Mouse (Mus musculus): ENCODE data around the gene Rnf114. TPM values are rescaled to one million over a fixed set of nuclear protein-coding genes. Genes with fewer than 3 reads are reported as not detected.

Gene Rnf114
- polyA plus RNA-seq, 1 experiment from 2014 or later: 90.0 TPM

GRCm38 (mm10) chr2:167482681-167483080 is 9.8 kb upstream of the Rnf114 start:
- Histone ChIP-seq H3K36me3 (peaks cover 43% of the 10 kb centered on the region), H3K4me3 (no peak overlapping the region), H3K4me1 (peaks cover 5% of the 10 kb centered on the region; the same call in 1 of the 2 replicates), H3K27me3 (ENCODE audit: insufficient read depth, poor library complexity, severe bottlenecking) (no peaks in the 10 kb centered on the region), H3K9me3 (no peaks in the 10 kb centered on the region), H3K27ac (no peak overlapping the region)
- no peak for DNase-seq (ENCODE audit: low spot score)
- 90% methylated on average over 4 of the region's 4 CpGs for WGBS

- peaks cover 5% of the 10 kb centered on the region; the same call in 1 of the 2 replicates for H3K4me1 ChIP-seq
- H3K27ac ChIP-seq: no peak overlapping the region
- H3K36me3 ChIP-seq: peaks cover 43% of the 10 kb centered on the region
- WGBS: 90% methylated on average over 27 of the region's 27 CpGs
- no peak for DNase-seq (ENCODE audit: low spot score)
- no peaks in the 10 kb centered on the region for H3K27me3 ChIP-seq (ENCODE audit: insufficient read depth, poor library complexity, severe bottlenecking)
- no peak overlapping the region for H3K4me3 ChIP-seq
- no peaks in the 10 kb centered on the region for H3K9me3 ChIP-seq
Observed at GRCm38 (mm10) chr2:167483081-167483826, 9.2 kb upstream of the Rnf114 start.

- H3K9me3 ChIP-seq: no peaks in the 10 kb centered on the region
- no peaks in the 10 kb centered on the region for H3K27me3 ChIP-seq (ENCODE audit: insufficient read depth, poor library complexity, severe bottlenecking)
- H3K27ac ChIP-seq: no peak overlapping the region
- WGBS: 92% methylated on average over 24 of the region's 24 CpGs
- peaks cover 48% of the 10 kb centered on the region for H3K36me3 ChIP-seq
- DNase-seq (ENCODE audit: low spot score): no peak
- peaks cover 10% of the 10 kb centered on the region; the same call in 1 of the 2 replicates for H3K4me1 ChIP-seq
- H3K4me3 ChIP-seq: no peak overlapping the region
Observed at GRCm38 (mm10) chr2:167483827-167484410, 8.5 kb upstream of the Rnf114 start.

GRCm38 (mm10) chr2:167484932-167485331 is 7.5 kb upstream of the Rnf114 start:
- Histone ChIP-seq H3K4me3 (no peak overlapping the region), H3K27me3 (ENCODE audit: insufficient read depth, poor library complexity, severe bottlenecking) (no peaks in the 10 kb centered on the region), H3K9me3 (no peaks in the 10 kb centered on the region), H3K27ac (no peak overlapping the region), H3K4me1 (peaks cover 10% of the 10 kb centered on the region; the same call in 1 of the 2 replicates), H3K36me3 (peaks cover 48% of the 10 kb centered on the region)
- DNase-seq (ENCODE audit: low spot score): no peak
- WGBS: 91% methylated on average over 11 of the region's 11 CpGs

GRCm38 (mm10) chr2:167485501-167486377 is 6.7 kb upstream of the Rnf114 start:
- Histone ChIP-seq H3K4me3 (no peak overlapping the region), H3K9me3 (no peaks in the 10 kb centered on the region), H3K36me3 (peaks cover 45% of the 10 kb centered on the region), H3K27ac (no peak overlapping the region), H3K27me3 (ENCODE audit: insufficient read depth, poor library complexity, severe bottlenecking) (no peaks in the 10 kb centered on the region), H3K4me1 (peaks cover 12% of the 10 kb centered on the region)
- 87% methylated on average over 7 of the region's 7 CpGs for WGBS
- no peak for DNase-seq (ENCODE audit: low spot score)

- no peak overlapping the region for H3K27ac ChIP-seq
- WGBS: 83% methylated on average over 4 of the region's 4 CpGs
- H3K36me3 ChIP-seq: peaks cover 43% of the 10 kb centered on the region
- H3K9me3 ChIP-seq: no peaks in the 10 kb centered on the region
- H3K27me3 ChIP-seq (ENCODE audit: insufficient read depth, poor library complexity, severe bottlenecking): no peaks in the 10 kb centered on the region
- DNase-seq (ENCODE audit: low spot score): no peak
- no peak overlapping the region for H3K4me3 ChIP-seq
- peaks cover 20% of the 10 kb centered on the region for H3K4me1 ChIP-seq
Observed at GRCm38 (mm10) chr2:167486573-167486972, 5.9 kb upstream of the Rnf114 start.

GRCm38 (mm10) chr2:167487551-167487950 is 4.9 kb upstream of the Rnf114 start:
- no peak overlapping the region for H3K4me3 ChIP-seq
- no peaks in the 10 kb centered on the region for H3K9me3 ChIP-seq
- WGBS: 93% methylated on average over 6 of the region's 6 CpGs
- peaks cover 27% of the 10 kb centered on the region for H3K4me1 ChIP-seq
- H3K36me3 ChIP-seq: peaks cover 39% of the 10 kb centered on the region
- H3K27me3 ChIP-seq (ENCODE audit: insufficient read depth, poor library complexity, severe bottlenecking): no peaks in the 10 kb centered on the region
- no peak overlapping the region for H3K27ac ChIP-seq
- no peak for DNase-seq (ENCODE audit: low spot score)

- H3K36me3 ChIP-seq: peaks cover 34% of the 10 kb centered on the region
- H3K4me1 ChIP-seq: peaks cover 27% of the 10 kb centered on the region
- no peak for DNase-seq (ENCODE audit: low spot score)
- H3K27me3 ChIP-seq (ENCODE audit: insufficient read depth, poor library complexity, severe bottlenecking): no peaks in the 10 kb centered on the region
- H3K27ac ChIP-seq: no peak overlapping the region
- H3K4me3 ChIP-seq: no peak overlapping the region
- WGBS: 89% methylated on average over 6 of the region's 6 CpGs
- H3K9me3 ChIP-seq: no peaks in the 10 kb centered on the region
Observed at GRCm38 (mm10) chr2:167487994-167488393, 4.5 kb upstream of the Rnf114 start.

GRCm38 (mm10) chr2:167490813-167491525 is 1.5 kb upstream of the Rnf114 start:
- H3K4me1 ChIP-seq: peaks cover 24% of the 10 kb centered on the region
- H3K4me3 ChIP-seq: peak overlapping the region; percentile 100; the same call in 1 of the 2 replicates
- DNase-seq (ENCODE audit: low spot score): no peak
- no peak overlapping the region for H3K27ac ChIP-seq
- H3K27me3 ChIP-seq (ENCODE audit: insufficient read depth, poor library complexity, severe bottlenecking): no peaks in the 10 kb centered on the region
- 81% methylated on average over 4 of the region's 4 CpGs for WGBS
- peaks cover 17% of the 10 kb centered on the region for H3K36me3 ChIP-seq
- H3K9me3 ChIP-seq: no peaks in the 10 kb centered on the region

GRCm38 (mm10) chr2:167492713-167493636 is 530 bp downstream of the Rnf114 start, which contains the start of gene Spata2:
TSS of gene Spata2 (minus strand) at chr2:167492887.
- H3K27ac ChIP-seq: peak within 1 kb of the TSS; percentile 96
- WGBS: 2% methylated on average over 63 of the region's 63 CpGs
- H3K9me3 ChIP-seq: no peaks in the 10 kb centered on the region
- H3K36me3 ChIP-seq: peaks cover 14% of the 10 kb centered on the region
- H3K4me1 ChIP-seq: peaks cover 22% of the 10 kb centered on the region
- H3K27me3 ChIP-seq (ENCODE audit: insufficient read depth, poor library complexity, severe bottlenecking): no peaks in the 10 kb centered on the region
- DNase-seq (ENCODE audit: low spot score): peak; percentile 95
- peak within 1 kb of the TSS; percentile 100 for H3K4me3 ChIP-seq

- Histone ChIP-seq H3K36me3 (peaks cover 8% of the 10 kb centered on the region), H3K4me3 (no peak overlapping the region), H3K4me1 (peaks cover 8% of the 10 kb centered on the region), H3K9me3 (no peaks in the 10 kb centered on the region), H3K27me3 (ENCODE audit: insufficient read depth, poor library complexity, severe bottlenecking) (no peaks in the 10 kb centered on the region), H3K27ac (no peak overlapping the region)
- no peak for DNase-seq (ENCODE audit: low spot score)
- 87% methylated on average over 7 of the region's 7 CpGs for WGBS
Observed at GRCm38 (mm10) chr2:167496437-167496836, 4.0 kb downstream of the Rnf114 start.
